Comparison of ENCODE assay signal across 14 mouse cellular contexts in the genomic region with DNA sequence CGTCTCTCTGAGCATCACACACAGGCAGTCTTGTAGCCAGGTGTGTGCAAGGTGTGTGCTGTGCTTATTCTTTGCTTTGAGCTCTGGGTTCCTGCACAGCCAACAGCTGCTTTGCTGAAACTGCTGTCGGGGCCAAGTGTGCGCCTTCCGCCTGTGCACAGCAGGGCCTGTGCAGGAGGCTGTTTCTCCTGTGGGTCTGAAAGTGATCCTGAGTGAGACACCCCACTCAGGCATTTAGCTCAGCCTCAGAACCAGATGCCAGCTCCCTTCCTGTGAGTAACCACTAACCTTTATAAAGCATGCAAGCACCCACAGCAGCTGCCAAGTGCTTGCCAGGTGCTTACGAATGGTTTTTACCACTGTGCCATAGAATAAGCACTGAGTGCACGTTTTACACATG.
DNase-seq lines count a peak whose midpoint lies in the region; ATAC-seq lines count a peak whose summit lies in the region.
"Had no signal": no experiment of that assay in that cellular context is flagged by ENCODE, and none has a peak within 500 bp of the region (broad histone marks: within the 10 kb centered on the region; RNA-seq: fewer than 3 reads in every experiment).

No protein-coding gene starts in this region.

- DNase-seq in CD4-positive, CD25-positive, alpha-beta regulatory T cell, adult 2 months (ENCODE audit: low read depth, low spot score): peak; percentile 34
- peak; percentile 20 to 28 for DNase-seq in left cerebral cortex, adult 18-20 months (ENCODE audit: low spot score in 2 of 2)
- no peak for DNase-seq in left cerebral cortex, adult 11 months (ENCODE audit: low spot score)
- peak; percentile 10 for DNase-seq in induced T-regulatory cell, adult 2 months (ENCODE audit: low read depth)
- peak; percentile 80 for DNase-seq in thymus, postnatal 14 days
- no peak for DNase-seq in heart, adult 18-20 months
- DNase-seq: adrenal gland, postnatal 25 days; forebrain, postnatal 0 days; kidney, adult 2 months; kidney, postnatal 4 days; liver, embryonic 13.5 days had no signal

- no peak for ATAC-seq in CD4-positive, CD25-positive, alpha-beta regulatory T cell, adult 4 months
- ATAC-seq in megakaryocyte progenitor cell, adult 5-6 weeks (replicated peaks; ENCODE audit: poor library complexity): no peak
- ATAC-seq: forebrain, postnatal 0 days; lung, postnatal 0 days had no signal

Comparison
In these comparisons a context has a peak if more than half of its experiments do, and no peak if none do; other contexts are left out.
1. DNase-seq: peak in CD4-positive, CD25-positive, alpha-beta regulatory T cell, adult 2 months (single experiment), left cerebral cortex, adult 18-20 months (2 of 2), induced T-regulatory cell, adult 2 months (single experiment) and thymus, postnatal 14 days (single experiment); none in left cerebral cortex, adult 11 months (single experiment) and heart, adult 18-20 months (0 of 2).